Mouse (Mus musculus) cerebellum, postnatal 14 days (tissue): ENCODE data around the gene Brd1.
"Not testable (repeated sequence)": the region's sequence is repeated elsewhere in the genome, so short reads cannot be mapped to it uniquely, and the experiment has no call there.

ENCODE experiments used
- DNase-seq, 2 experiments: peaks; one replicate each; pipeline ENCODE4 v3.0.0; 2021; ENCODE audit warnings: mixed read lengths in 2 of 2

Gene Brd1

GRCm38 (mm10) chr15:88733834-88734571, at the start of gene Brd1:
Brd1 (minus strand) TSS chr15:88734233.
- peak; percentile 89 to 90 for DNase-seq

GRCm38 (mm10) chr15:88774630-88775029, 40.6 kb upstream of the Brd1 start:
- not testable (repeated sequence) for DNase-seq

- no peak for DNase-seq
These were observed 34.5 kb upstream of the Brd1 start for GRCm38 (mm10) chr15:88768537-88768936.

GRCm38 (mm10) chr15:88766139-88766538, 32.1 kb upstream of the Brd1 start:
- DNase-seq, result not testable (repeated sequence)

GRCm38 (mm10) chr15:88761551-88761950, 27.5 kb upstream of the Brd1 start:
- DNase-seq, result no peak

GRCm38 (mm10) chr15:88758061-88758460, 24.0 kb upstream of the Brd1 start:
- DNase-seq, result no peak

- no peak for DNase-seq
These were observed 21.7 kb upstream of the Brd1 start for GRCm38 (mm10) chr15:88755761-88756160.

GRCm38 (mm10) chr15:88754896-88755295, 20.9 kb upstream of the Brd1 start:
- DNase-seq, result no peak

GRCm38 (mm10) chr15:88752403-88752733, 18.3 kb upstream of the Brd1 start:
- no peak for DNase-seq

GRCm38 (mm10) chr15:88751564-88752402, 17.8 kb upstream of the Brd1 start, which contains the start of gene Zbed4:
Zbed4 (plus strand) TSS chr15:88751660.
- DNase-seq, result peak; percentile 54 to 65

- peak; percentile 99 for DNase-seq
These were observed 16.9 kb upstream of the Brd1 start for GRCm38 (mm10) chr15:88750677-88751563.

GRCm38 (mm10) chr15:88750032-88750431, 16.0 kb upstream of the Brd1 start:
- DNase-seq, result no peak

GRCm38 (mm10) chr15:88749617-88750016, 15.6 kb upstream of the Brd1 start:
- not testable (repeated sequence) for DNase-seq

- DNase-seq, result no peak
These were observed 11.9 kb upstream of the Brd1 start for GRCm38 (mm10) chr15:88745926-88746325.

GRCm38 (mm10) chr15:88745347-88745746, 11.3 kb upstream of the Brd1 start:
- DNase-seq, result no peak

GRCm38 (mm10) chr15:88743371-88743770, 9.3 kb upstream of the Brd1 start:
- DNase-seq, result not testable (repeated sequence)

- no peak for DNase-seq
These were observed 7.3 kb upstream of the Brd1 start for GRCm38 (mm10) chr15:88741366-88741765.

- DNase-seq, result no peak
These were observed 4.4 kb upstream of the Brd1 start for GRCm38 (mm10) chr15:88738466-88738865.

GRCm38 (mm10) chr15:88736166-88736565, 2.1 kb upstream of the Brd1 start:
- no peak for DNase-seq

- DNase-seq, result peak; percentile 69 to 71
These were observed 837 bp downstream of the Brd1 start for GRCm38 (mm10) chr15:88733041-88733751.

GRCm38 (mm10) chr15:88732405-88733020, 1.5 kb downstream of the Brd1 start:
- DNase-seq, result no peak

GRCm38 (mm10) chr15:88730717-88731116, 3.3 kb downstream of the Brd1 start:
- no peak for DNase-seq
